Mouse (Mus musculus) urinary bladder, postnatal 10 days (tissue): Measurements from ENCODE around the gene Xrra1.
"Not testable (repeated sequence)": the region's sequence is repeated elsewhere in the genome, so short reads cannot be mapped to it uniquely, and the experiment has no call there.

Experiments used
- DNase-seq: peaks from one replicate; pipeline ENCODE4 v3.0.0; 2022; ENCODE audit warnings: low spot score

Xrra1 gene

DNA sequence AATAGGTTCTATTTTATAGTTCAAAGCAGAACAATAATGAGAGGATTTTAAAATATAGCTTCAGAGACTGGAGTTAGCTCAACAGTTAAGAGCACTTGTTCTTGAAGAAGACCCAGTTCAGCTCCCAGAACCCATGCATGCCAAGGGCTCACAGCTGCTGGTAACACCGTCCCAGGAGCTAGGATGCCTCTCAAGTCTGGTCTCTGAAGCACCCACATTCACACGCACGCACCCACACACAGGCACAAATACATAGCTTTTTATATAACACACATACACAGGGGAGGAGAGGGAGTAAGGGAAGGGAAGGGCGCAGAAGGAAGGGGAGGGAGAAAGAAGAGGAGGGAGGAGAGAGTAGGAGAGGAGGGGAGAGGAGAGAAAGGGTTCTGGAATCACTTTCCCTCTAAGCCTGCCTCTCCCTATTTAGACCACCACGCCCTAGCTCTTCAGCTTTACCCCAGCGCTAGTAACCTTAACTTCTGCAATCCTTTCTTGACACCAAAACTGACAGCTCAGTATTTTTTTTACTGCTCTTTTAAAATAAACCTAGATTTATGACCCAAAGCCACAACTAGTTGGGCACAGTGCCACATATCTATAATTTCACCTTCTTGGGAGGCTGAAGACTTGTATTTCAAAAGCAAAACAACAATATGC, 94.7 kb downstream of the Xrra1 start:
- no peak for DNase-seq

DNA sequence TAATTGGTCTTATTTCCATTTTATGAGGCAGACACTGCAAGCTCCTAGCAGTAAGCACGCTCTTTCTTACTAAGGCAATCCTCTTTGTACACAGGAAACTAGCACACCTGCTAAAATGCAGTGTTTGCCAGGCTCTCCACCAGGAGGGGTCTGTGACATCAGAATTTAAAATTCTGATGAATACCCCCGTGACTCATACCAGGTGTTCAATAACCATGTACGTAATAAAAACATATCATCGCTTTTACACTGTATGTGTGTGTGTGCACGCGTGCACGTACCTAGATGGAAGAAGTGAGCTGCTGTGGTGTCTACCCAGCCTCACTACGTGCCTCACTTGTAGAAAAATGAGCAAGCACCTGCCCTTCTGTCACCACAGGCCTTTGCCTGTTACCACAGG, 95.3 kb downstream of the Xrra1 start:
- no peak for DNase-seq

GRCm38 (mm10) chr7:99956095-99956494, 97.2 kb downstream of the Xrra1 start:
- DNase-seq: no peak

DNA sequence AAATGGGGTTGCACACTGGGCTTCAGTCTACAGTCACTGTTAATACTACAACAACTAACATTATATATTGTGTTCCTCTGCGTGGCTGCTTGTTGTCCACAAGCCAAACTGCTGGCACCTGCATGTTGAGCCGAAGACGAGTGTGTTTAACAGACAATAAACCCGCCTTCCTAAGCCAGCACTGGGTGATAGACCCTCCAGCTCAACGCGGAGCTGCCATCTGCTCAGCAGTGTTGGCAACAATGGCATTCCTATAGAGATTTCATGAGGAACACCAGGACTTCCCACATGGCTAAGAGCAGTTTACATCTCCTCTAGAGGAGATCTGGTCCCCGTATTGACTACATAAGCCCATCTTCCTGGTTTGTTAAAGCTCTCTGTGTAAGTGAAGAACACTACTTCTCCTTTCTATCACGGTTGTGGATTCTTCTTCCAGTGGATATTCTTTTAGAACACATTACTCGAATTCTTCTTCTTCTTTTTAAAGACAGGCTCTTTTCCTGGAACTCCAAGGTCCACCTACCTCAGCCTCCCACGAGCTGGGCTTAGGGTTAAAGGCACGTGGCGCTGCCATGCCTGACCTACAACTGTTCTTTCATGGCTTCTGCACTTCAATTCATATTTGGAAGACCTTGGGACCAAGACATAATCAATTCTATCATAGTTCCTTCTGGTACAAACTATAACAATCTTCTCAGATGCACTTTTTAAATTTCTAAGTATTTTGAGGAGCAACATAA, 98.5 kb downstream of the Xrra1 start:
- no peak for DNase-seq

GRCm38 (mm10) chr7:99960571-99960970, 101.7 kb downstream of the Xrra1 start:
- DNase-seq: not testable (repeated sequence)

- no peak for DNase-seq
Measured at GRCm38 (mm10) chr7:99961518-99961917, 102.6 kb downstream of the Xrra1 start.

DNA sequence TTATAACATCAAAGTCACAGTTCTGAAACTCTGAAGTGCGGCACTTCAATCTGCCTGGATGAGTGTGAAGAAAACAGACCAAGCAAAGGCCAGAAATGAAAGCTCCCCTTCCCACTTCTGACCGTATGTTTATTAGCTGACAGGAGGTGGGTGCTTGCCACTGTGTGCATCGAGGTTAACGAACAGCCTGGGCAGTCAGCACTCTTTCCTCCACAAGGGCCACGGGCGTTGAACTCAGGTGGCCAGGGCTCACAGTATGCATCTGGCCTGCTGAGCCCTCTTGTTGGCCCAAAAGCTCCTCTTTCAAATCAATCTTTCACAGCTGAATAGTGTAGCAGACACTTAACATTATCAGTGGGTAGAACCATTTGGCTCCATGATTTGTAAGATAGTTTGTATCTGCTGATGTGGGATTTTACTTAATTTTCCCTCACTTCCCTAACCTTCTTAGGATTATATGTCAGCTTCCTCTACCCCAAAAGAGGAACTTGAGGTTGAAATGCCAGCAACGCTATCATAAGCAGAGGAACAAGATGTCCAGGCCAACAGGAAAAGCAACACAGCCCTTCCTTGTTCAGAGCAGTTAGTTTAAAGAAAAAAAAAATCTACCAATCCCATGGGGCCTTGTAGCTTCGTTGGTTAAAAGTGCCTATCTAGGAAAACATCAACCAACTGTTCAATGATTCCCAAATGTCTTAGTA, 103.8 kb downstream of the Xrra1 start:
- DNase-seq: no peak

DNA sequence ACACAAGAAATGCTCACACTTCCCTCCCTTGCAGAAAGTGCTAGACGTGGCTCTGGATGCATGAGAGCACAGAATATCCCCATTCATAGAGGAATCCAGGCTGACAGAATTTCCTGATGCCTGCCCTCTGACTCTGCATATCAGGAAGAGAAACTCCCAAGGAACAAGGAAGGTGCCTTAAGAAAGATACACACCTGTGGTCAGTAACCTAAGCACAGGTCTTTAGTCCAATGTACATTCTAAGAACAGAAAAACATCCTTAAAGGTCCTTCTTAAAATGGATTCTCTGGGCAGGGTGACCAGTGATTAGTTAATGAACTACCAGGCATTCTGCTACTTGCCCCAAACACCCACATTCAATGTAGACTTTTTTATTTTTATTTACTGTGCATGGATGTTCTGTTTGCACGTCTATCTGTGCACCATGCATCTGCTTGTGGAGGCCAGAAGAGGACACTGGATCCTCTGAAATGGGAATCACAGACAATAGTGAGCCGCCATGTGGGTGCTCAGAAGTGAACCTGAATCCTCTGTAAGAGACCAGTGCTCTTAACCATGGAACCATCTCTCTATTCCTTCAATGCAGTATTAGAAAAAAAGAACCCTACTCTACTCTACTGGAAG, 104.4 kb downstream of the Xrra1 start:
- no peak for DNase-seq

DNA sequence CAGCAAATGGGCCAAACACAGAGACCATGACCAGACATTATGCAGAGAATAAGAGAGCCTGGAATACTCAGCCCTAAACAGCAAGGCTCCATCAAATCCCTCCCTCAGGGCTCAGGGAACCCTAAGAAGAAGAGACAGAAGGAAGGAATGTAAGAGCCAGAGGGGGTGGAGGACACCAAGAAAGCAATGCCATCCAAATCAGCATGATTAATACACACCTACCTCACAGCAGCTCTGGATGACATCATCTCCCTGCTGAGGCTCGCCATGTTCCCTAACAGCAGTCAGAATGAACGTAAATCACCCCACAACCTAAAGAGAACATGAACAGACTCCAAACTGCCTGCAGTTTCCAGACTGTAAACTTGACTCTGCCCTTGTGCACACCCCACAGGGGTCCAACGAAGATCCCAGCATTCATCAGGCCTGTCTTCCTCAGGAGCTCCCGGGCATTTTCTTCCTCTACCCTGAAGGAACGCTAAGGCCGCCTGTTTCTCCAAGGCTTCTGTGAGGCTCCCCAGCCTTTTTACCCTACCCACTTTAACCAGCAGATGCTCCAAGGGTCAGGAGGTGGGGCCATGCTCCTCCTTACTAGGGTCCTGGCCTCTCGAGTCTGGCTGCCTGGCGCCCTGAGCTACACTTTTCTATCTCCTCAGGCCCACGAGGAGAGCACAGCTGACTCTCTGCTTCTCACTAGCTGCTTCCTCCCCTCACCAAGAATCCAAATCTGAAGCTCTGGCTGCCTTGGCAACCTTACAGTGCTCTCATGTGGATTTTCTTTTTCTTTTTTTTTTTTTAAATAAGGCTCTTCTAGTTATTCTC, 106.3 kb downstream of the Xrra1 start:
- no peak for DNase-seq

GRCm38 (mm10) chr7:99966011-99966721, 107.2 kb downstream of the Xrra1 start:
- no peak for DNase-seq
